Mouse (Mus musculus) lung, postnatal 0 days (tissue): ENCODE results near the gene Mrps34.

Experiments used
- CTCF ChIP-seq: IDR thresholded peaks from 2 replicates; pipeline ENCODE4 v1.5.1; 2016; ENCODE audit warnings: antibody characterized with exemption, mild to moderate bottlenecking
- EP300 ChIP-seq: IDR thresholded peaks from 2 replicates; pipeline ENCODE4 v1.6.1; 2016; ENCODE audit warnings: antibody characterized with exemption, mild to moderate bottlenecking, control low read depth

DNA sequence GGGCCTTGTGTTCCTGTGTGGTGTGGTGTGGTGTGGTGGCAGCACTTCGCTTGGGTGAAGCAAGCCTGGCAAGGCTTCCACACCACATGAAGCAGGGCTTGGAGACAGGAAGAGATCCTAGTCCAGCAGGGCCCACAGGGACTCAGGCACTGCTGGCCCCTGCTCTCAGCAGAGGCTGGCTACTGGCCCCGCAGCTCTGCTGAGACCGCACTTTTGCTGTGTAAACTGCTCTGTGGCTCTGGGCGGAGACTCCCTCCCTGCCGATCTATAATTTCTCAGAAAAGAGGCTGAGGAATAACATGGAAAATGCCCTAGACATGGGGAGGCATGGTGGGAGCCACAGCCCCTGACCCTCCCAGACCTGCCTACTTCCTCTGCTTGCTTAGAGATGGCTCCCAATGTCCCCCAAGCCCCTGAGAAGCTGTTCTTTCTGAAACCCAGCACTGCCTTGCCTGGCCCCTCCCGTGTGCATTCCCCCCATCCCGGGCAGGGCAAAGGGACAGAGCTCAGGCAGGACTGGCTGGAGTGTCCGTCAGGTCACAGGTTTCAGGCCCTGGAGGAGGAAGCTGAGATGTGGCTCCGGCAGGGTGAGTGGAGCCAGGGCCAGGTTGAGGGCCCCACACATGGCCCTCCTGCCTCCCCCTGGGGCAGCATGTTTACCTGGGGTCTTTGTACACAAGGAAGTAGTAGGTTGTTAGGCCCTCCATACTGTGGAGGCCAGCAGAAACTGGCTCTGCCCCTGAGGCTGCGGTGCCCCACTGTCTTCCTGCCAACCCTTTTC lies 17.4 kb upstream of the Mrps34 start:
- TF ChIP-seq CTCF (no peak), EP300 (no peak)
